Mouse (Mus musculus) lung, adult 18-20 months (tissue): ENCODE data around the gene D430042O09Rik.

ENCODE experiments used
- DNase-seq, 2 experiments: peaks; one replicate each; pipeline ENCODE4 v3.0.0; 2022; ENCODE audit warnings: mixed read lengths in 2 of 2

The D430042O09Rik gene

DNA sequence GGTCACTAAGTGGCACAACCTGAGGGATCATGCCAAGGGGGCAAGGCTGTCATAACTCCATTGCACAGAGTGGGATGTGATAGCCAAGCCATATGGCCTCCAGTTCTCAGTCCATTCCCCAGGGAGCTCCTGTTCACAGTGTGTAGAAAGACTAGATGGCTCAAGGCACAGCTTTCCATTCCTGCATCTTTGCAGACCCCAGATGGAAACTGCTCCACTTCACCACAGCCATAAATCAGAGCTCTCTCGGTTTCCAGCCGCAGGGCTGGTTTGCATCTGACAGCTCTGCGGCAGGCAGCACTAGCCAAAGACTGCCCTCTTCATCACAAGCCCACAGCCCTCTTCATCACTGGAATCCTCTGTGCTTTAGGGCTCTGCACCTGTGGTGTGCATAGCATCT, 108.0 kb downstream of the D430042O09Rik start:
- no peak for DNase-seq

DNA sequence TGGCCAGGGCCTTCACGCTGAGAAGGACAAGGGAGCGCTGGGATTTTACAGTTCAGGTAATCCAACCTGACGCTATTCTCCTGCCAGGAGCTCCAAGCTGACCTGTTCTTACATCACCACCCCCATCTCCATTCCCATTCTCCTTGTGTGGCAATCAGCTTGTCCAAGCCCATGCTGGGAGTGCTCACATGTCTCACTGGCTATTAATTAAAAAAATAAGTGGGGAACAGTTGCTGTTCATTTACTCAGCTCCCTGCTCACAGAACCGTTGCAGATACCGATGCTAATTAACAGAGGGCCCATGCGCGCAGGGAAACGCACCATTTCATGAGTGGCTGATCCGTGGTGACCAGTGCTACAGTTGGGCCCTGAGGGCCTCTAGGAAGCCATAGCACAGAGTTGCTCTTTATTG, 110.6 kb downstream of the D430042O09Rik start:
- DNase-seq, result no peak

DNA sequence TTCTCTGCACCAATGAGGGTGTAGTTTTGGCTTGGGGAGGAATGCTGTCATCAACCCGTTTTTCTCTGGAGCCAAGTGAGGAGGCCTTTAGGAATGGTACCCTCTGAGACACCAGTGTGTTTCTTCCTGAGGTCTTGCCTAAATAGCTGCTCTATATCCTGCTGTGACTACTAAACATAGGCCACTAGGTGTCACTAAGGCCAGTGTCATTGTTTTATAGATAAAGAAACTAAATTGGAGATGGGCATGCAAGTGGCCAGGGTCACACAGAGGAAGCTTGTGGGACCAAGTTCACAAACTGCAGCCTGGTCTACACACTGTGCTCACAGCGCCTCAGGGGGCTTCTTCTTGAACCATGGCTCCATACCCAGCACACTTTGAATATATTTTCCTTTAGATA, 112.5 kb downstream of the D430042O09Rik start:
- DNase-seq, result no peak

DNA sequence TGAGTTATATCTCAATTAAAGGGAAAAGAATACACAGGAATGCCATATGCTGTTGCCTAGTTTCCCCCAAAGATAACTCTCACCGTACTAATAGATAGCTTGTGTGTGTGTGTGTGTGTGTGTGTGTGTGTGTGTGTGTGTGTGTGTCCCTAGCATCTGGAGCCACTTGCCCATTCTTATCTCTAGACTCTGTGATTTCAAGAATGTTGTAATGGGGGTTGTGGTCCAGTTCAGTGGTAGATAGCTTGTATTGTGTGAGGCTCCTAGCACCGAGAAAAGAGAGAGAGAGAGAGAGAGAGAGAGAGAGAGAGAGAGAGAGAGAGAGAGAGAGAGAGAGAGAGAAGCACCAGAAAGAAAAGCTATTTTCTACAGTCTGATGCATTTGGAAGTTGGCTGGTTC, 118.7 kb downstream of the D430042O09Rik start:
- no peak for DNase-seq

DNA sequence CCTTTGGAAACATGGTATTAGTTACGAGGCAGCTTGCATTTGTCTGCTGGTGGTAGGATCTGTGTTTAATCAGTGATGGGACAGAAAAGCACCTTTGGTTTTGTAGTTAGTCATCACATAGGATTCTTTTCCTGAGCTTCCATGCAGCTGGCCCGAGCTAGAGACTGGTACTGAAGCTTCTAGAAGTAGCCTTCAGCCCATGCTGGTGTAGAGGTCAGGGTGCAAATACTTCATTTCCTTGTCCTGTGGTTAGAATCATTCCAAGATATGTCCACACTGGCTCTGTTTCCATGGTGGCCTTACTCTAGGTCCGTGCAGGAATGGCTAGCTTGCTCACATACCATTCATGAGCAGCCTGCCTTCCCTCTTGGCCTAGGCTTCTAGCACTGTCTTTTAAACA, 119.2 kb downstream of the D430042O09Rik start:
- no peak for DNase-seq

DNA sequence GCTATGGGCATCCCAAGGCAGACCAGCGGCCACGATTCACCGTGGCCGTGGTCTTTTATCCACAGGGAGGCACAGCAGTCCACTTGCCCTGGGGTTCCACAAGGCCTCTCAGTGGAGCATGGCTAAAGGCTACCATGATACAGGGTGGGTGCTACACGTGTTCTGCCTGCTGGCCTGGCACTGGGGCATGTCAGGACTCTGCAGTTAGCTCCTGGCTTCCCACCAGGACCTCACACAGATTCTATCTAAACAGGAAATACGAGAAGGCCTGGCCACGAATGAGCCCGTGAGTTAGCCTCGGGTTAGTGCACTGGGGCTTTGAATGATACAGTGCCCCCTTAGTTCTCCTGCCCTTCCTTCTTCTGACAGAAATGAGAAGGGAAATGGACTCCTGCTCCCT, 119.7 kb downstream of the D430042O09Rik start:
- DNase-seq, result peak in 1 of 2 experiments; percentile 18

DNA sequence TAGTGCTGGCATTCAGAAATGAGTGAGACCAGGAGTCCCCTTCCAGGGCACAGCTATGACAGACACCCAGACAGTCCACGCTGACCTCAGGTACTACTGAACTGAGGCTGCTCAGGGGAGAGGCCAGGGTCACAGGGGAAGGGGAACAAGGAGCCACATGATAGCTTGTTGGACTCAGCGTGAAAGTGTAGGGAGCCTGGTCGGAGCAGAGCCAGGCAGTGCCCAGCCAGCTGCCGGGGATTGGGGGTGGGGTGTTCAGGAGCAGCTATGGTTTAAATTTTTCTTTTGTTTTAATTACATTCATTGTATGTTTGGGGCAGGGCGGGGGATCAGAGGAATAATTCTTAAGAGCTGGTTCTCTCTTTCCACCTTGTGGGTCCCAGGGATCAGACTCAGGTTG, 120.9 kb downstream of the D430042O09Rik start:
- DNase-seq, result no peak

DNA sequence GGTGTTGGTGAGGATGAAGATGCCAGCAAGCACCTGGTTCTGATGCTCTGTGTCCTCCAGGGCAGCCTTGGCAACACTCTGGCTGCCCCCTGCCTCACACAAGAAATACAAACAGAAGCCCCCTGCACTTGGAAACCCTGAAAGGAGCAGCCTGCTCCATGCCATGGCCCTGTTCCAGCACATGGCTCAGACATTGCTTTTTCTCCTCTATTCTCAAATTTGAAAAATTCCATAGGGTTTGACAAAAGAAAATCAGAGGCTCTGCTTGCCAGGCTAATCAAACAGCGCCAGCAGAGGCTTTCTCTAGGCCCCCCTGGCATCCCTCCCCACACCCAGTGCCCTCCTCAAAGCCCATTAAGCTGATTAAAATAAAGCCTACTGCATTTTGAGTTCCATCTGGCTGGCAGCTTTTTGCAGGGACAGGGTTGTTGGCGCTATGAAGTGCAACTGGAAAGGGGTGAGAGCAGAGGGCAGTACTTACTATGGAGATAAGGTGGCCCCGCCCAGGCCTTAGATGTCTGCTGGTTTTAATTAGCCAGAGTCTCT, 121.5 kb downstream of the D430042O09Rik start:
- no peak for DNase-seq

DNA sequence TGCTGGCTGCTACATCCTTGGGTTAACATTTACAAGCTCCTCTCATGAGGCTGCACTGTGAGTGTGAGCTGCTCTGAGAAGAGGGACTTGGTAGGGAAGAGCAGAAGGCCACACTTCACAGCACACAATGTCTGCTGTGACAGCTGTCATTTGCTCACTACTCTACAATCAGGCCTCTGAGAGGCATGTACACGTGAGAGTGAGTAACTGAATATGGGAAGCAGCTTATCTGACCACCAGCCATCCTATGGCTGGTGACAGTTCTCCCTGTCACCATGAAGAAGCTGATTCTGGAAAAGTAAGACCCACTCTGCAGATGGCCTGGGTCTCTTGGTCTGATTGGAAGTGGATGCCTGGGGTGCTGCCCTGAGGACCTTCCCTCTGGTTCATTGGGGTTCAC, 125.1 kb downstream of the D430042O09Rik start:
- DNase-seq, result no peak

DNA sequence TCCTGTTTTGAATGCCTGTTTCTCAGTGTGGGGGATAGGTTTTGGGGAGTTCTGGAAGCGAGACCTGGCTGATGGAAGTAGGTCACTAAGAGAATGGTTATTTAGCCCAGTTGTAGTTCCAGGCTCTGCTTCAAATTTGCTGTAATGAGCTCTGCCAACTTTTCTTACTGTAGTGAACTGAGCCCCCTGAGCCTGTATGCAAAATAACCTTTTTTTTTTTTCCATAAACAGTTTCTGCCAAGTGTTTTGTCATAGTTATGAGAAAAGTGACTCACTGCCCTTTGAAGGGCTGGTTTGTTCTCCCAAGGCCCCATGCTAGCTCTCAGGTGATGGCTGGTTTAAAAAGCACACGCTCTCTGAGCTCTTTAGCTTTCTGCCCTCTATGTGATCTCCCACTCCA, 125.8 kb downstream of the D430042O09Rik start:
- DNase-seq, result no peak

DNA sequence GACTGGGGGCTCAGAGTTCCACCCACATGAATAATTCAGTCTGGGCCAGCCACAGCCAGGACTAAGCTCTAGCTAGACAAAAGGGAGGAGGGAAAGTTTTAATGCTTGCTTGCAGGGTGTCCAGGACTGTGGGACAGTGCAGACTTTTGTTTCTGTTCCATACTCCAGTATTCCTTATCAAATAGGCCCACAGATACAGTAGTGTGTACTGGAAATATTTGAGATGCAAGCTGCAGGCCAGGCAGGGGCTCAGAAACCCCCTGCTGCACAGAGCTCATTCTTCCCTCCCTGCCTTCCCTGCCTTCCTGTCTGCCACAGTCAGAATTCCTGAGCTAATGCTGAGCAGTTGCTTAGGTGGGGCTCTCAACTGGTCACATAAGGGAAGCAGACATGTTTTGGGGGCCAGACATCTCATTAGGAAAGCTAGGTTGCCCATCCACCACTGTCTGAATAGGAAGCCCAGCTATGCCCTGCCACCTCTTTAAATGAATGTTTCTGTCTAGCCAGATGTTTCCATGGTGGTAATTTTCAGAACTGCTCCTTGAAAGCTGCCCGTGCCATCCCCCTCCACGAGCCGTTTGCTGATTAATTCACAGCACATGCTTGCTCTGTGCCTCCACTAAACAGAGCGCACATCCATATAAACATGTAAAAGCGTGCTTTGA, 130.5 kb downstream of the D430042O09Rik start:
- no peak for DNase-seq

DNA sequence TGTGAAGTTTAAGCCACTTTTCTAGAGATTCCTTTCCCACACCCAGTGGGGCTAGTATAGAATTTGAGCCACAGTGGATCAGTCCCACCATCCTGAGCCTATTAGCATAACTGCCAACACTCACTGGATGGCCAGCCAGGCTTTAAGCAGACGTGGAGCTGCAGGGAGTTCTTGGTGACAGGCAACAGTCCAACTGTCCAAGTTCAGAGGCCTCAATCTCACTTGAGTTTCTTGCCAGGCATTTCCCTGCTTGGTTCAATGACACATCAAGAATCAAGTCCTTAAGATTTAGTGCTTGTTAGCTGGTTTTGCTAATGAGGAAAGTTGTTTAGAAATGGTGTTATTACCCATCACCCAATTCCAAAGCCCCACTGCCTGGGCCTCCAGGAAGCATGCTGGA, 137.9 kb downstream of the D430042O09Rik start:
- DNase-seq, result no peak

DNA sequence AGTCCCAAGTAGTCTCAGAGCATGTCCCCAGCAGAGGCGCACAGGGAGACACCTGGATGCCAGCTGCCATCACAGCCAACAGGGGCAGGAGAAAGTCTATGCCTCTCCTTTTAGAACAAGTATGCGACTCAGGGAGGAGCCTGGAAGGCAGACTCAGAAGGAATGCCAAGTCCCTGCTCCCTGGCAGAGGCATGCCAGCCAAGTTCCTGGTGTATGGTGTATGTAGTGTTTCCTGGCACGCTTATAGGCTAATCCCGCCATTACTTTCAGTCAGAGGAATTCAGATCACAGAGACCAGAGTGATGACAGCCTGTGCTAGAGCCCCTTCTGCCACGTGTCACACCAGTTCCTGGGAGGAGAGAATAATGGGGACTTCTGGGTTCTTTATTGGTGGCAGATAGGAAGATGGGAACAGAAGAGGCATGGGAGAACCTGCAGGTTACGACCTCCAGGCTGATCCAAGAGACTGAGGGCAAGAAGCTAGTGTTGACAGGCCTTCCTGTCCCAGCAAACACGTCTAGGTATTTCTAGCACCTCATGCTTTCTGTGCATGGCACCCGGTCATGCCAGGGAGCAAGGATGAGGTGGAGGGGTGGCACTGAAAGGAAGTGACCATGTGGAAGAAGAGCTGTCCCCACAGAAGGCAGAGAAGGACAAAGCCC, 139.3 kb downstream of the D430042O09Rik start:
- DNase-seq, result peak; percentile 12 to 20

DNA sequence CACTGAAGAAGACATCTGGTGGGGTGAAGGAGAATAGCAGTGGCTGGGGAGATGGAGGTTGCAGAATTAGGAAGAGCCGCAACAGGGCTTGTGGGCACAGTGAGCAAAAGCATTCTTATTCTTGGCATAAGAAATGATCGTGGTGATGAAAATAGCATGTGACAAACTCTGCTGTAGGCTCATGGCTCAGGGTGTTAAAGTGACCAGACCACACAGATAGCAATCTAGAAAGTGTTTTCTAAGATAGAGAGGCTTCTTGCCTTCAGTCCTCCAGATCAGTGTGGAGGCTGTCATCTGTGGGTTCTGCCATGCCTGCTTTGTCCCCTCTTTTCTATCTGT, 139.8 kb downstream of the D430042O09Rik start:
- DNase-seq, result no peak

DNA sequence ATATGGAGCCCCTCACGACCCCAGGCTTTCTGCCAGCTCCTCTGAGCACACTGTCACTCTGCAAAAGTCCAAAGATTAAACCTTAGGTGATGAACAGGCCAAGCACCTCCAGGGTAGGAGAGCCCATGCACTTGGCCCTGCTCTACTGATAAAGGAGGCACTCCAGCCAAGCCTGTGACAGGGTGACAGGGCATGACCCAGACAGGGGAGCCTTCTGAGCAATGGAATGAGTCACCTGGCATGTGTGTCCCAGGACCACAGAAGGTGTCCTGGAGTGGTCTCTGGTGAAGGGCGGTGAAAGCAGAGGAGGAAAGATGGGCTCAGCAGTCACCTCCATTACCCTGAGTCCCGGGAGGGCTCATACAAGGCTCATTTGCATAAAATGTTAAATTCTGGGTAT, 151.9 kb downstream of the D430042O09Rik start:
- DNase-seq, result no peak

DNA sequence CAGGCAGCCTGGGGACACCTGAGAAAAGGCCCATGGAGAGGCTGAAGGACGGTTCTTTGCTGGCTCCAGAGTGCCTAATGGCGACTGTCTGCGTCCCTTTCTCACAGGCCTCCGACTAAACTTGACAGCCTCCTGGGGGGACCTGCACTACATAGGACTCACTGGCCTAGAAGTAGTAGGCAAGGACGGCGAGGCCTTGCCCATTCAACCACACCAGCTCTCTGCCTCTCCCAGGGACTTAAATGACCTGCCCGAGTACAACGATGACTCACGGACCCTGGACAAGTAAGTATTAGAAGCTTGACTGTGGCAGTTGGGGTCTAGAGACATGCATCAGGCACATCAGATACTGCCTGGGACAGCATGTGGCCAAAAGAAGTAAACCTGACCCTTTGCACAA, 152.7 kb downstream of the D430042O09Rik start:
- DNase-seq, result no peak

DNA sequence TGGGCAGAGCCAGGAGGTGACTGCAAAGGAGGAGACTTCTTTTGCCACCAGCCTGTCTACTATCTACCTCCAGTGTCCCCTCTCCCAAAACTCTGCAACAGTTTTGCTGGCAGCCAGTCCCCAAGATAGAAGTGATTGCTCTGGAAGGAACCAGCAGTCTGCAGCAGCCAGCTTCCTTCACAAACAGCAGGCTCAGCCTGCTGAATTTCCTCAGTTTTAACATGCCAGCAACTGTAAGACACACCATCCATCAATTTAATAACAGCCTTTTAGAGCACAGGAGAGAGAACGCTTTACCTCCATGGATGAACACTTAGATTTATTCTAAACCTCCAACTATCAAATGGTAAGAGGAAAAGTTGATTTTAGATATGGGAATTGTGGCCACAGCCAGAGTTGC, 156.3 kb downstream of the D430042O09Rik start:
- DNase-seq, result no peak

DNA sequence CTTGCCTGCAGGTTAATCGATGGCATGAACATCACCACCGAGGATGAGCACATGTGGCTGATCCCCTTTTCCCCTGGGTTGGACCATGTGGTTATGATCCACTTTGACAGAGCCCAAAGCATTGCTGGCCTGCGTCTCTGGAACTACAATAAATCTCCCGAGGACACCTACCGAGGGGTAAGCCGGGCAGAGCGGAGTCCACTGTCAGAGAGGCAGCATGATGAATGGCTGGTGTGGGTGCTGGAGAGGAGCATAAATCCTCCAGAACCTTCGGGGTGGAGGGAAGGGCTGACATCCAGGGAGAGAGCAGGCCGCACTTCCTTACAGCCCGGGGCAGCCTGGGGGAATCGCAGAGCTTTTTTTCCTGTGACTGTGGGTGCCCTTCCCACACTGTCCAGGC, 157.5 kb downstream of the D430042O09Rik start:
- DNase-seq, result no peak

DNA sequence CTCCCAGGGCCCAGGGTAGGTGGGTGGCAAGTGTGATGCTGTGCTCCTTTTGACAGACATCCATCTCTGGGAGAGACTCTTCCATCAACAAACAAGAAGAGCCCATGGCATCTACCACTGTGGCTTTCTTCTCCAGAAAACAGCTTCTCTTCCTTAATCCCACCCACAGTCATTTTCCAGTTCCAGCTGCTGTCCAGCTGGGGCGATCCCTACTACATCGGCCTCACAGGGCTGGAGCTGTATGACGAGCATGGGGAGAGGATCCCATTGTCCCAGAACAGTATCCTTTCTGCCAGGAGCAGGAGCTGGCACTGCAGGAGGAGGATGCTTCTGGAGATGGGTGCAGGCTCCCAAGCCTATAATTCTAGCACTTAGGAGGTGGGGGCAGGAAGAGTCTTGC, 160.9 kb downstream of the D430042O09Rik start:
- DNase-seq, result peak in 1 of 2 experiments; percentile 8

DNA sequence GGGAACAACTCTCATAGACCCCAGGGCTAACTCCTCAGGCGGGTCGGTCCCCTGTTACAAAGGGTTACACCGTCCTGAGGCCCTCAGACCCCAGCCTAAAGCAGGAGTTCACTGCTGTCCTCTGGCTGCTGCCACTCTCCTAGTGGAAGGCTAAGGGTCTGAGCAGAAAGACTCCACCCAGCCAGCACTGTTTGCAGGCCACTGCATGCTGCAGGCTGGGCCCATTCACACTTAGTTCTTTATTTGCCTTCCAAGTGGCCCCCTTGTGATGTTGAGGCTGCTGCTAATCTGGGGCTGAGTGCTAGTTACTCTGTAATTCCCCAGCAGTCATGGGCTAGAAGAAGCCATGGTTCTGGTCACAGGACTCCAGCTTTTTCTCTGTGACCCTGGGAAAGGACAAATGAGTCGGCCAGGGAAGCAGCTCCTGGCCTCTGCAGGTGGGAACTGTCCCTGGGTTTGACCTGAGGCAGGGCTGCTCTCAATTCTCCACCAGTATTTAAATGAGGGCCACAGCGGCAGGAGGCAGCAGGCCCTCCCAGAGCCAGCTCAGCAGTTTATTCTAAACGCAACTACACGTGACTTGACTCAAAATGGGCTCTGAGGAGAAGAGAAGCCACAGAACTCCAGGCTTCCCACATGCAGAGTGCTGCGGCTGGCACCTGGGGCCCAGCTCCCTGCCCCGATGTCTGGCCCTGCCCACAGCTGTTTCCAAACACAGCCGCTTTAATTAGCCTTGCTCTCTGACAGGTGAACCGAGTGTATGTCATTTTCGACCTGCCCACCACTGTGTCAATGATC, 163.9 kb downstream of the D430042O09Rik start:
- DNase-seq, result no peak

DNA sequence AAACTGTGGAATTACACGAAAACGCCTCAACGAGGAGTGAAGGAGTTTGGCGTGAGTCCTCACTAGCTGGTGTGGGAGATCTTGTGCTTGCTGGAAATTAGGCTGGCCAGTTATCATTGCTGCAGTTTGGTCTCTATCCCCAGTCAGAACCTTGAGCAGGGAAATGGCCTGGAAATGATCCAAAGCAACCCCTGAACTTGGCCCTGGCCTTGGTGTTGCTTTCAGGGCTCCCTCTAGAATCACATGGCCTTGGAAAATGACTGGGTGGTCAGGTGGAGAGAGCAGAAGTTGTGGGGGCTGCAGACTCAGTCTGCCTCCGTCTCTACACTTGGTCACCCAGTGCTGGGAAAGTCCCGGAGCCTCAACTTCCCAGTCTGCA, 164.5 kb downstream of the D430042O09Rik start:
- no peak for DNase-seq

DNA sequence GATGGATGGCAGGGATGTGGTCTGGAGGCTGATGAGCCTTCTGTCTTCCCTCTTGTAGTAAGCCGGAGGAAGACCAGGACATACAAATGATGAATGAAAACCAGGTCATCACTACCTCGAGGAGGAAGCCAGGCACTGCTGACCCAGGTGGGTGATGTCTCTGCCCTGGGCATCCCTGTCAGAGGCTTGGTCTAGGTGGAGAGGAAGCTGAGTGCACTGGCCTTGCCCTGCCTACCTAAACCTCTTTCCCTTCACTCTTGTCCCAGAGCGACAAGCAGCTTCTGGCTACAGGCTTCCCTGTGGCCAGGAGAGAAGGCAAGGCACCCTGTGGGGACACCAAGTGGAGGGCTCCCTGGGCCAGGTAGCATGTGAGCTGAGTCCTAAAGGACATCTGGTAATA, 165.2 kb downstream of the D430042O09Rik start:
- DNase-seq, result no peak

DNA sequence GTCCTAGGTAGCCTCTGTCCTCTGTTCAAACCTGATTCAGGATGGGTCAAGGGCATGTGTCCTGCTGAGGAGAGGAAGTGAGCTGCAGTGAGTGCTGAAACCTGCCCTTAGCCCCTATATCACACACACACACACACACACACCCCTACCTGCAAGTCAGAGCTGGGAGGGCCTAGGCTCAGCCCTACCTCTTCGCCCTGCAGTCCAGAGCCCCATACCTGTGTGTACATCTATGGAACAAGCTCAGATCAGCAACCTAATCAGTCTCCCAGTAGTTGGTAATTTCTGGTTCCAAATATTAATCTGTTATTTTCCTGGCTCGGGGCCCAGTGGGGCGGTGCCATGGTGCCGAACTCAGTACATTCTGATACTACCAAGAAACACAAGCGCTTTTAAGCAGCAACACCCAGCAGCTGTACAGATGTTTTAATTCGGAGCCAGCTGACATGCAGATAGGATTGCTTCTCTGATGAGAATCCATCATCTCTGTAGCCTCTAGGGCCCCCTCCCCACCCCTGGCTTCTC, 166.3 kb downstream of the D430042O09Rik start:
- peak in 1 of 2 experiments; percentile 5 for DNase-seq

DNA sequence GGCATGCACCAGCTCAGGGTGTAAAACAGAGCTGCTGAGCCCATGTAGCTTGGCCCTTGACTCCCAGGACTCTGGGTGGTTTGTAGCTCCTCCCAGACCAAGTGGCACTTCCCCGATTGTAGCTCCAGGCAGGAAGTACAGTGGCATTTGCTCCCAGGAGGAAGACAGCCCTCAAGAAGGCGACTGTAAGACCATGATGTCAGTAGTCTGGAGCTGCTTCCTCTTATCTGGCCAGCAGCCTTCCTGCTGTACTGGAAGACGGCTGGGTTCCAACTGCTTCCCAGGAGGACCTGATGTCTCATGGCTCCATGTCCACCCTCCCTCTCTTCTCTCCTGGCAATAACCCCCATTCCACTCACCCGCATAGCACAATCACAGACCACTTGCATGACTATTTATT, 170.4 kb downstream of the D430042O09Rik start:
- no peak for DNase-seq
